Mouse (Mus musculus) MEL (cell line): Measurements from ENCODE around the gene Tmem63a.

Experiments
- CHD1 ChIP-seq: IDR thresholded peaks from 2 replicates; pipeline ENCODE4 v1.6.1; 2012; ENCODE audit warnings: low read depth, mild to moderate bottlenecking, inconsistent platforms, low read length, improper control_type of control experiment
- CHD2 ChIP-seq: IDR thresholded peaks from 2 replicates; pipeline ENCODE4 v1.6.1; 2011; ENCODE audit warnings: low read length, improper control_type of control experiment
- CTCF ChIP-seq, 3 experiments: IDR thresholded peaks in 2 of 3; conservative IDR thresholded peaks in 1 of 3; 2 replicates each; pipeline ENCODE4 v1.5.1; 2011 to 2012; ENCODE audit warnings: low read length in 3 of 3, low read depth in 2 of 3, mild to moderate bottlenecking in 2 of 3, improper control_type of control experiment in 1 of 3, inconsistent platforms in 1 of 3, mixed read lengths in 1 of 3, moderate library complexity in 1 of 3; ENCODE audit not compliant: control insufficient read depth in 1 of 3, insufficient read depth in 1 of 3, poor library complexity in 1 of 3, severe bottlenecking in 1 of 3
- E2F4 ChIP-seq: IDR thresholded peaks from 2 replicates; pipeline ENCODE4 v1.6.1; 2011; ENCODE audit warnings: low read depth, low read length, improper control_type of control experiment, borderline replicate concordance
- ELF1 ChIP-seq: IDR thresholded peaks from 2 replicates; pipeline ENCODE4 v1.6.1; 2014; ENCODE audit warnings: low read depth, mild to moderate bottlenecking, inconsistent platforms, low read length, improper control_type of control experiment, moderate library complexity
- EP300 ChIP-seq, 2 experiments: IDR thresholded peaks; 2 replicates each; pipeline ENCODE4 v1.6.1; 2011; ENCODE audit warnings: improper control_type of control experiment in 2 of 2, low read length in 2 of 2, low read depth in 1 of 2, mild to moderate bottlenecking in 1 of 2
- GATA1 ChIP-seq: IDR thresholded peaks from 2 replicates; pipeline ENCODE4 v1.6.1; 2011; ENCODE audit warnings: low read depth, low read length, improper control_type of control experiment
- MAFK ChIP-seq: IDR thresholded peaks from 2 replicates; pipeline ENCODE4 v1.6.1; 2011; ENCODE audit warnings: low read depth, mild to moderate bottlenecking, low read length, improper control_type of control experiment, borderline replicate concordance
- MAX ChIP-seq: IDR thresholded peaks from 2 replicates; pipeline ENCODE4 v1.6.1; 2011; ENCODE audit warnings: low read length, improper control_type of control experiment
- NRF1 ChIP-seq: IDR thresholded peaks from 2 replicates; pipeline ENCODE4 v1.6.1; 2014; ENCODE audit warnings: low read depth, mild to moderate bottlenecking, inconsistent platforms, low read length, improper control_type of control experiment, moderate library complexity; ENCODE audit not compliant: poor library complexity, insufficient read depth, severe bottlenecking
- POLR2A ChIP-seq, 2 experiments: IDR thresholded peaks; 2 replicates each; pipeline ENCODE4 v1.6.1; 2011 to 2012; ENCODE audit warnings: low read length in 2 of 2, mild to moderate bottlenecking in 2 of 2, control low read depth in 1 of 2, improper control_type of control experiment in 1 of 2, low read depth in 1 of 2, moderate library complexity in 1 of 2; ENCODE audit not compliant: control insufficient read depth in 1 of 2, insufficient read depth in 1 of 2, poor library complexity in 1 of 2
- POLR2AphosphoS2 ChIP-seq: IDR thresholded peaks from 2 replicates; pipeline ENCODE4 v1.6.1; 2011; ENCODE audit warnings: low read length, improper control_type of control experiment
- TAL1 ChIP-seq: IDR thresholded peaks from 2 replicates; pipeline ENCODE4 v1.6.1; 2012; ENCODE audit warnings: mild to moderate bottlenecking, inconsistent platforms, low read length, moderate library complexity, mixed read lengths
- USF1 ChIP-seq: IDR thresholded peaks from 2 replicates; pipeline ENCODE4 v1.6.1; 2014; ENCODE audit warnings: low read depth, mild to moderate bottlenecking, inconsistent platforms, low read length, improper control_type of control experiment, moderate library complexity

- TF ChIP-seq POLR2A (IDR thresholded peaks at IDR 0.05; ENCODE audit: control insufficient read depth in 1 of 2, insufficient read depth in 1 of 2, low read depth in 1 of 2, low read length in 2 of 2, poor library complexity in 1 of 2) (no peak), CTCF (IDR thresholded peaks at IDR 0.05 in 2 of 3, conservative IDR thresholded peaks at IDR 0.05 in 1 of 3; ENCODE audit: control insufficient read depth in 1 of 3, insufficient read depth in 1 of 3, low read depth in 2 of 3, low read length in 3 of 3, poor library complexity in 1 of 3, severe bottlenecking in 1 of 3) (no peak), E2F4 (no peak), MAX (no peak), USF1 (no peak), POLR2AphosphoS2 (no peak), MAFK (no peak), EP300 (IDR thresholded peaks at IDR 0.05; ENCODE audit: low read depth in 1 of 2, low read length in 2 of 2) (no peak), CHD1 (no peak), GATA1 (no peak), ELF1 (no peak), TAL1 (no peak), NRF1 (no peak), CHD2 (no peak)
These were observed 17.4 kb upstream of the Tmem63a start for GRCm38 (mm10) chr1:180924737-180925136.
